Mouse (Mus musculus) yolk sac, embryonic 10.5 days (tissue): ENCODE measurements around the gene Ntrk3.

ENCODE experiments used
- DNase-seq: peaks from one replicate; pipeline ENCODE4 v3.0.0-alpha.2; 2017; ENCODE audit warnings: low spot score

The Ntrk3 gene

GRCm38 (mm10) chr7:78720989-78721816 lies 16.6 kb downstream of the Ntrk3 start:
- no peak for DNase-seq

GRCm38 (mm10) chr7:78719795-78720460 lies 17.9 kb downstream of the Ntrk3 start:
- no peak for DNase-seq

GRCm38 (mm10) chr7:78719117-78719516 lies 18.7 kb downstream of the Ntrk3 start:
- no peak for DNase-seq

- no peak for DNase-seq
Measured at GRCm38 (mm10) chr7:78718191-78718609, 19.6 kb downstream of the Ntrk3 start.

- DNase-seq, result no peak
Measured at GRCm38 (mm10) chr7:78707708-78708107, 30.1 kb downstream of the Ntrk3 start.

GRCm38 (mm10) chr7:78707122-78707521 lies 30.7 kb downstream of the Ntrk3 start:
- DNase-seq, result no peak

- no peak for DNase-seq
Measured at GRCm38 (mm10) chr7:78702676-78703075, 35.1 kb downstream of the Ntrk3 start.

- no peak for DNase-seq
Measured at GRCm38 (mm10) chr7:78695200-78695599, 42.6 kb downstream of the Ntrk3 start.

GRCm38 (mm10) chr7:78693148-78693547 lies 44.7 kb downstream of the Ntrk3 start:
- no peak for DNase-seq

- DNase-seq, result no peak
Measured at GRCm38 (mm10) chr7:78690956-78691355, 46.9 kb downstream of the Ntrk3 start.

GRCm38 (mm10) chr7:78684943-78685342 lies 52.9 kb downstream of the Ntrk3 start:
- DNase-seq, result no peak

- DNase-seq, result no peak
Measured at GRCm38 (mm10) chr7:78680871-78681270, 56.9 kb downstream of the Ntrk3 start.

- DNase-seq, result no peak
Measured at GRCm38 (mm10) chr7:78669407-78669806, 68.4 kb downstream of the Ntrk3 start.

- no peak for DNase-seq
Measured at GRCm38 (mm10) chr7:78668916-78669315, 68.9 kb downstream of the Ntrk3 start.

- no peak for DNase-seq
Measured at GRCm38 (mm10) chr7:78668003-78668635, 69.7 kb downstream of the Ntrk3 start.

- DNase-seq, result no peak
Measured at GRCm38 (mm10) chr7:78660832-78661231, 77.0 kb downstream of the Ntrk3 start.

GRCm38 (mm10) chr7:78659846-78660245 lies 78.0 kb downstream of the Ntrk3 start:
- DNase-seq, result no peak

GRCm38 (mm10) chr7:78658026-78658425 lies 79.8 kb downstream of the Ntrk3 start:
- no peak for DNase-seq

GRCm38 (mm10) chr7:78656181-78656580 lies 81.6 kb downstream of the Ntrk3 start:
- DNase-seq, result no peak

GRCm38 (mm10) chr7:78653686-78654085 lies 84.1 kb downstream of the Ntrk3 start:
- no peak for DNase-seq

GRCm38 (mm10) chr7:78652296-78652695 lies 85.5 kb downstream of the Ntrk3 start:
- no peak for DNase-seq

- DNase-seq, result no peak
Measured at GRCm38 (mm10) chr7:78651540-78651939, 86.3 kb downstream of the Ntrk3 start.

- DNase-seq, result no peak
Measured at GRCm38 (mm10) chr7:78643667-78644066, 94.1 kb downstream of the Ntrk3 start.
